Mouse (Mus musculus) ES-Bruce4 (cell line): ENCODE measurements around the gene Slc24a3. TPM values are rescaled to one million over a fixed set of nuclear protein-coding genes. Genes with fewer than 3 reads are reported as not detected.

Source experiments
- H3K27ac ChIP-seq: 2 replicates; pipeline ENCODE4 v1.5.1; 2012; ENCODE audit warnings: low read length, inconsistent platforms; ENCODE audit not compliant: insufficient read depth
- H3K27me3 ChIP-seq: 2 replicates; pipeline ENCODE4 v1.6.1; 2012; ENCODE audit warnings: mild to moderate bottlenecking, low read length, inconsistent platforms; ENCODE audit not compliant: control insufficient read depth, poor library complexity, insufficient read depth, severe bottlenecking
- H3K36me3 ChIP-seq: 2 replicates; pipeline ENCODE4 v1.6.1; 2012; ENCODE audit warnings: inconsistent platforms, mild to moderate bottlenecking, low read length, moderate library complexity; ENCODE audit not compliant: control insufficient read depth, poor library complexity, insufficient read depth, severe bottlenecking
- H3K4me1 ChIP-seq: one replicate; pipeline ENCODE4 v1.8.1; 2011; ENCODE audit warnings: low read length; ENCODE audit not compliant: control insufficient read depth, insufficient read depth
- H3K4me3 ChIP-seq: 2 replicates; pipeline ENCODE4 v1.5.1; 2011; ENCODE audit warnings: low read depth, mild to moderate bottlenecking, low read length
- H3K9ac ChIP-seq: 2 replicates; pipeline ENCODE4 v1.6.1; 2012; ENCODE audit warnings: low read depth, mild to moderate bottlenecking, inconsistent platforms; ENCODE audit not compliant: poor library complexity, severe bottlenecking
- H3K9me3 ChIP-seq: replicated peaks from 2 replicates; pipeline ENCODE4 v1.6.1; 2012; ENCODE audit warnings: mild to moderate bottlenecking, low read length, inconsistent platforms; ENCODE audit not compliant: control insufficient read depth, poor library complexity, insufficient read depth, severe bottlenecking
- CTCF ChIP-seq: IDR thresholded peaks from one replicate; pipeline ENCODE4 v1.8.1; 2011; ENCODE audit warnings: low read depth, low read length
- EP300 ChIP-seq: IDR thresholded peaks from 2 replicates; pipeline ENCODE4 v1.6.1; 2011; ENCODE audit warnings: low read depth, low read length; ENCODE audit not compliant: insufficient read depth
- POLR2A ChIP-seq: IDR thresholded peaks from one replicate; pipeline ENCODE4 v1.8.1; 2011; ENCODE audit warnings: low read length; ENCODE audit not compliant: insufficient read depth
- polyA plus RNA-seq: library from polyadenylated mRNA; stranded (reverse); fragments of >200 nt; gene quantifications from 2 replicates; pipeline ENCODE4 v1.2.4, GENCODE M21; 2011; ENCODE audit warnings: low read depth; ENCODE audit not compliant: missing spikeins, insufficient read depth, insufficient read length

Gene Slc24a3
- polyA plus RNA-seq, 1 experiment, result 0.16 TPM

DNA sequence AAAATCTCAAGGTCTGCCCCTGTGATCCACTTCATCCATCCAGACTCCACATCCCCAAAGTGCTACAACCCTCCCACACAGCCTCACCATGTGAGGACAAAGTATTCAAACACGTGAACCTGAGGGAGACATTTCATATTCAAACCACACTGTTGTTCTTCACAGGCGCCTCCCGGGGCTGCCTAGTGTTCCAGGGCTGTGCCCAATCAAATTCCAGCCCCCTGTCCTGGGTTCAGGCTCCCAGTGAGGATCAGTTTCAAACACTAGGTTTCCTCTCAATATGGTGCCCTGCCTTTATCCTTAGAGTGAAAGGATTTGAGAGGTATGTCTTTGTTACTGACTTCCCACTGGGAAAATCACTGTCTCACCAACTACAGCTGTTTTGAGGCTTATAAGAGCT, 488.6 kb downstream of the Slc24a3 start:
- no peaks in the 10 kb centered on the region for H3K9me3 ChIP-seq
- H3K9ac ChIP-seq, result no peak overlapping the region
- no peak overlapping the region for H3K27ac ChIP-seq
- H3K4me1 ChIP-seq, result no peaks in the 10 kb centered on the region
- H3K4me3 ChIP-seq, result no peak overlapping the region
- TF ChIP-seq CTCF (no peak), EP300 (no peak), POLR2A (no peak)
- no peaks in the 10 kb centered on the region for H3K27me3 ChIP-seq
- H3K36me3 ChIP-seq, result no peaks in the 10 kb centered on the region

DNA sequence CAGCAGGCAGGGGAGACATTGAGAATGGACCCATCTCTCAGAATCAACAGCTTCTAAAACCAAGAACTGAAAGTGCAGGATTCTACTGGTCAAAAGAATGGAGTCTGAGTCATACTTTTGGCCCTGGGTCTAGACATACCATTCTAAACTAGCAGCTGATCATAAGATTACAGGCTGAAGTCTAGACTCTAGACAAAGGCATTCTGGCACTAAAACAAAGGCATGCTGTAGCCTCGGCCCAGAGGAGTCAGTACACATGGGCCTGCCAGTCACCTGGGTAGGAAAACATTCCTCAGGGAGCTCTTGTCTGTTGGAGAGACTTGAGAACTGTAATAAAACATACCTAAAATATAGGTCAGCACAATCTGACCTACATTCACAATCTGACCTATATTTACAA, 489.2 kb downstream of the Slc24a3 start:
- Histone ChIP-seq H3K4me1 (no peaks in the 10 kb centered on the region), H3K36me3 (no peaks in the 10 kb centered on the region), H3K27me3 (no peaks in the 10 kb centered on the region), H3K9ac (no peak overlapping the region), H3K4me3 (no peak overlapping the region), H3K9me3 (no peaks in the 10 kb centered on the region), H3K27ac (no peak overlapping the region)
- TF ChIP-seq CTCF (no peak), POLR2A (no peak), EP300 (no peak)

- H3K4me3 ChIP-seq, result no peak overlapping the region
- no peaks in the 10 kb centered on the region for H3K36me3 ChIP-seq
- H3K27me3 ChIP-seq, result no peaks in the 10 kb centered on the region
- no peaks in the 10 kb centered on the region for H3K4me1 ChIP-seq
- peaks cover 5% of the 10 kb centered on the region for H3K9me3 ChIP-seq
- TF ChIP-seq POLR2A (no peak), EP300 (no peak), CTCF (no peak)
- no peak overlapping the region for H3K9ac ChIP-seq
- no peak overlapping the region for H3K27ac ChIP-seq
Measured at GRCm38 (mm10) chr2:145661242-145661641, 493.7 kb downstream of the Slc24a3 start.

DNA sequence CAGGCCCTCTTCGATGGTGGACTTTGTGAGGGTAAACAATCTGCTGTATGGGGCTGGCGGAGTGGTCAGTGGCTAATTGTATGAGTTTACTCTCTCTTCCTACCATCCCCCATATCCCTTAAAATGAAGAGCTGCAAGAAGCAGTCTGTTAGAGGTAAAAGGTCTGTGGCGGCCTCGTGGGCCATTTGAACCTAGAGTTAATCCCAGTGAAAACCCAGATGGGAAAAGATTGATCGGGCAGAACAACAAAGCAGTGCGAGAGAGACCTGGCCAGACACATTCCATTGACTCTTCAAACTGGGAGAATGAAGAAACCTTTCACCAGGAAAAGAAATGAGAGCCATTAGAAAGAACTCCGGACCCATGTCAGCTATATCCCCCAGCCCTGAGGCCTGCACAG, 496.3 kb downstream of the Slc24a3 start:
- H3K4me1 ChIP-seq, result no peaks in the 10 kb centered on the region
- no peaks in the 10 kb centered on the region for H3K36me3 ChIP-seq
- no peak overlapping the region for H3K27ac ChIP-seq
- H3K27me3 ChIP-seq, result no peaks in the 10 kb centered on the region
- TF ChIP-seq EP300 (no peak), CTCF (no peak), POLR2A (no peak)
- H3K9me3 ChIP-seq, result peaks cover 5% of the 10 kb centered on the region
- no peak overlapping the region for H3K9ac ChIP-seq
- H3K4me3 ChIP-seq, result no peak overlapping the region

- TF ChIP-seq EP300 (no peak), CTCF (no peak), POLR2A (no peak)
- H3K4me1 ChIP-seq, result no peaks in the 10 kb centered on the region
- no peak overlapping the region for H3K27ac ChIP-seq
- no peaks in the 10 kb centered on the region for H3K27me3 ChIP-seq
- no peak overlapping the region for H3K4me3 ChIP-seq
- no peak overlapping the region for H3K9ac ChIP-seq
- no peaks in the 10 kb centered on the region for H3K36me3 ChIP-seq
- H3K9me3 ChIP-seq, result peaks cover 5% of the 10 kb centered on the region
Measured at GRCm38 (mm10) chr2:145664311-145664710, 496.8 kb downstream of the Slc24a3 start.

- H3K36me3 ChIP-seq, result no peaks in the 10 kb centered on the region
- no peaks in the 10 kb centered on the region for H3K4me1 ChIP-seq
- no peaks in the 10 kb centered on the region for H3K27me3 ChIP-seq
- H3K9ac ChIP-seq, result no peak overlapping the region
- H3K27ac ChIP-seq, result no peak overlapping the region
- H3K4me3 ChIP-seq, result no peak overlapping the region
- no peaks in the 10 kb centered on the region for H3K9me3 ChIP-seq
- TF ChIP-seq CTCF (no peak), EP300 (no peak), POLR2A (no peak)
Measured at GRCm38 (mm10) chr2:145668135-145668534, 500.6 kb downstream of the Slc24a3 start.
